Mouse (Mus musculus): ENCODE measurements at regions not wholly inside any gene's neighbourhood (a gene's known extent, or its start where the extent isn't known, plus 50 kb on each side); places are given as distances from the start of the nearest gene placed in this dataset.

GRCm38 (mm10) chr3:144069979-144070540 is 135.0 kb downstream of the Lmo4 start:
- Histone ChIP-seq H3K36me3 (no peaks in the 10 kb centered on the region), H3K9ac (no peak overlapping the region), H3K4me2 (replicated peaks) (no peak overlapping the region), H3K4me1 (no peaks in the 10 kb centered on the region), H3K9me3 (replicated peaks) (no peaks in the 10 kb centered on the region), H3K27me3 (no peaks in the 10 kb centered on the region), H3K4me3 (replicated peaks) (no peak overlapping the region), H3K27ac (replicated peaks) (no peak overlapping the region)
- 61% methylated on average over 10 of the region's 10 CpGs for WGBS
- ATAC-seq (ENCODE audit: insufficient number of reproducible peaks, low FRiP score, low TSS enrichment, low read depth), result no peak; the same call in 1 of the 2 replicates

GRCm38 (mm10) chr3:144067016-144067415 is 138.0 kb downstream of the Lmo4 start:
- Histone ChIP-seq H3K9me3 (replicated peaks) (no peaks in the 10 kb centered on the region), H3K9ac (no peak overlapping the region), H3K4me2 (replicated peaks) (no peak overlapping the region), H3K4me3 (replicated peaks) (no peak overlapping the region), H3K27ac (replicated peaks) (no peak overlapping the region), H3K4me1 (no peaks in the 10 kb centered on the region), H3K36me3 (no peaks in the 10 kb centered on the region), H3K27me3 (no peaks in the 10 kb centered on the region)
- WGBS, result 85% methylated on average over 3 of the region's 3 CpGs
- ATAC-seq (ENCODE audit: insufficient number of reproducible peaks, low FRiP score, low TSS enrichment, low read depth), result no peak

GRCm38 (mm10) chr3:144058106-144058505 is 146.9 kb downstream of the Lmo4 start:
- no peak overlapping the region for H3K4me3 ChIP-seq (replicated peaks)
- no peaks in the 10 kb centered on the region for H3K4me1 ChIP-seq
- H3K9me3 ChIP-seq (replicated peaks), result no peaks in the 10 kb centered on the region
- H3K9ac ChIP-seq, result no peak overlapping the region
- no peak overlapping the region for H3K4me2 ChIP-seq (replicated peaks)
- no peaks in the 10 kb centered on the region for H3K27me3 ChIP-seq
- 39% methylated on average over 4 of the region's 4 CpGs for WGBS
- no peaks in the 10 kb centered on the region for H3K36me3 ChIP-seq
- H3K27ac ChIP-seq (replicated peaks), result no peak overlapping the region
- no peak for ATAC-seq (ENCODE audit: insufficient number of reproducible peaks, low FRiP score, low TSS enrichment, low read depth)

GRCm38 (mm10) chr3:144050341-144050740 is 154.7 kb downstream of the Lmo4 start:
- no peak overlapping the region for H3K4me3 ChIP-seq (replicated peaks)
- H3K4me2 ChIP-seq (replicated peaks), result no peak overlapping the region
- no peak for ATAC-seq (ENCODE audit: insufficient number of reproducible peaks, low FRiP score, low TSS enrichment, low read depth)
- H3K36me3 ChIP-seq, result no peaks in the 10 kb centered on the region
- H3K27me3 ChIP-seq, result no peaks in the 10 kb centered on the region
- H3K9ac ChIP-seq, result no peak overlapping the region
- no peak overlapping the region for H3K27ac ChIP-seq (replicated peaks)
- H3K9me3 ChIP-seq (replicated peaks), result no peaks in the 10 kb centered on the region
- no peaks in the 10 kb centered on the region for H3K4me1 ChIP-seq
- 80% methylated on average over 4 of the region's 4 CpGs for WGBS

GRCm38 (mm10) chr3:144049270-144049669 is 155.8 kb downstream of the Lmo4 start:
- Histone ChIP-seq H3K27me3 (no peaks in the 10 kb centered on the region), H3K4me1 (no peaks in the 10 kb centered on the region), H3K27ac (replicated peaks) (no peak overlapping the region), H3K4me2 (replicated peaks) (no peak overlapping the region), H3K36me3 (no peaks in the 10 kb centered on the region), H3K4me3 (replicated peaks) (no peak overlapping the region), H3K9ac (no peak overlapping the region), H3K9me3 (replicated peaks) (no peaks in the 10 kb centered on the region)
- 56% methylated on average over 4 of the region's 4 CpGs for WGBS
- ATAC-seq (ENCODE audit: insufficient number of reproducible peaks, low FRiP score, low TSS enrichment, low read depth), result no peak

- Histone ChIP-seq H3K4me2 (replicated peaks) (no peak overlapping the region), H3K27me3 (no peaks in the 10 kb centered on the region), H3K36me3 (no peaks in the 10 kb centered on the region), H3K27ac (replicated peaks) (no peak overlapping the region), H3K4me3 (replicated peaks) (no peak overlapping the region), H3K9ac (no peak overlapping the region), H3K4me1 (no peaks in the 10 kb centered on the region), H3K9me3 (replicated peaks) (no peaks in the 10 kb centered on the region)
- no peak for ATAC-seq (ENCODE audit: insufficient number of reproducible peaks, low FRiP score, low TSS enrichment, low read depth)
- WGBS, result 81% methylated on average over 2 of the region's 2 CpGs
These were observed 160.7 kb downstream of the Lmo4 start for GRCm38 (mm10) chr3:144044366-144044765.

- no peak overlapping the region for H3K4me2 ChIP-seq (replicated peaks)
- 69% methylated on average over 5 of the region's 5 CpGs for WGBS
- no peaks in the 10 kb centered on the region for H3K36me3 ChIP-seq
- no peak overlapping the region for H3K9ac ChIP-seq
- no peak for ATAC-seq (ENCODE audit: insufficient number of reproducible peaks, low FRiP score, low TSS enrichment, low read depth)
- no peak overlapping the region for H3K4me3 ChIP-seq (replicated peaks)
- no peak overlapping the region for H3K27ac ChIP-seq (replicated peaks)
- H3K4me1 ChIP-seq, result no peaks in the 10 kb centered on the region
- no peaks in the 10 kb centered on the region for H3K27me3 ChIP-seq
- no peaks in the 10 kb centered on the region for H3K9me3 ChIP-seq (replicated peaks)
These were observed 163.2 kb downstream of the Lmo4 start for GRCm38 (mm10) chr3:144041788-144042187.

GRCm38 (mm10) chr3:144039498-144039897 is 165.5 kb downstream of the Lmo4 start:
- H3K27me3 ChIP-seq, result no peaks in the 10 kb centered on the region
- no peak overlapping the region for H3K27ac ChIP-seq (replicated peaks)
- ATAC-seq (ENCODE audit: insufficient number of reproducible peaks, low FRiP score, low TSS enrichment, low read depth), result no peak
- no peak overlapping the region for H3K4me2 ChIP-seq (replicated peaks)
- H3K4me1 ChIP-seq, result no peaks in the 10 kb centered on the region
- WGBS, result 87% methylated on average over 3 of the region's 3 CpGs
- no peak overlapping the region for H3K9ac ChIP-seq
- H3K36me3 ChIP-seq, result no peaks in the 10 kb centered on the region
- no peaks in the 10 kb centered on the region for H3K9me3 ChIP-seq (replicated peaks)
- no peak overlapping the region for H3K4me3 ChIP-seq (replicated peaks)

GRCm38 (mm10) chr3:144029611-144030010 is 175.4 kb downstream of the Lmo4 start:
- H3K4me2 ChIP-seq (replicated peaks), result no peak overlapping the region
- H3K9me3 ChIP-seq (replicated peaks), result no peaks in the 10 kb centered on the region
- no peak overlapping the region for H3K4me3 ChIP-seq (replicated peaks)
- WGBS, result 100% methylated on average over 1 of the region's 1 CpGs
- no peaks in the 10 kb centered on the region for H3K27me3 ChIP-seq
- no peak for ATAC-seq (ENCODE audit: insufficient number of reproducible peaks, low FRiP score, low TSS enrichment, low read depth)
- H3K4me1 ChIP-seq, result no peaks in the 10 kb centered on the region
- no peak overlapping the region for H3K27ac ChIP-seq (replicated peaks)
- H3K9ac ChIP-seq, result no peak overlapping the region
- no peaks in the 10 kb centered on the region for H3K36me3 ChIP-seq

- Histone ChIP-seq H3K4me1 (no peaks in the 10 kb centered on the region), H3K36me3 (no peaks in the 10 kb centered on the region), H3K27me3 (no peaks in the 10 kb centered on the region), H3K4me3 (replicated peaks) (no peak overlapping the region), H3K9ac (no peak overlapping the region), H3K9me3 (replicated peaks) (no peaks in the 10 kb centered on the region), H3K4me2 (replicated peaks) (no peak overlapping the region), H3K27ac (replicated peaks) (no peak overlapping the region)
- WGBS, result 73% methylated on average over 3 of the region's 3 CpGs
- no peak for ATAC-seq (ENCODE audit: insufficient number of reproducible peaks, low FRiP score, low TSS enrichment, low read depth)
These were observed 175.9 kb downstream of the Lmo4 start for GRCm38 (mm10) chr3:144029121-144029520.

GRCm38 (mm10) chr3:144027134-144027980 is 177.7 kb downstream of the Lmo4 start:
- WGBS, result 89% methylated on average over 6 of the region's 6 CpGs
- no peaks in the 10 kb centered on the region for H3K4me1 ChIP-seq
- H3K9ac ChIP-seq, result no peak overlapping the region
- no peaks in the 10 kb centered on the region for H3K9me3 ChIP-seq (replicated peaks)
- ATAC-seq (ENCODE audit: insufficient number of reproducible peaks, low FRiP score, low TSS enrichment, low read depth), result no peak
- no peaks in the 10 kb centered on the region for H3K27me3 ChIP-seq
- no peak overlapping the region for H3K27ac ChIP-seq (replicated peaks)
- no peak overlapping the region for H3K4me3 ChIP-seq (replicated peaks)
- no peaks in the 10 kb centered on the region for H3K36me3 ChIP-seq
- H3K4me2 ChIP-seq (replicated peaks), result no peak overlapping the region

All from embryonic facial prominence, embryonic 15.5 days (tissue).